In genomic region chr5:107166659-107167370, GRCm38 (mm10) we compare ENCODE assay signal across 8 mouse cellular contexts.
DNase-seq lines count a peak whose midpoint lies in the region; ATAC-seq lines count a peak whose summit lies in the region.

No protein-coding gene starts in this region.

- H3K27me3 ChIP-seq in forebrain, embryonic 10.5 days (ENCODE audit: poor library complexity, severe bottlenecking) = no peaks in the 10 kb centered on the region
- H3K27me3 ChIP-seq in forebrain, embryonic 13.5 days = peaks cover 47% of the 10 kb centered on the region
- H3K27me3 ChIP-seq in heart, embryonic 12.5 days (replicated peaks) = no peaks in the 10 kb centered on the region
- H3K27me3 ChIP-seq in limb, embryonic 15.5 days = no peaks in the 10 kb centered on the region

- peaks cover 33% of the 10 kb centered on the region for H3K4me1 ChIP-seq in forebrain, embryonic 10.5 days
- H3K4me1 ChIP-seq in forebrain, embryonic 13.5 days = peaks cover 21% of the 10 kb centered on the region
- peaks cover 41% of the 10 kb centered on the region for H3K4me1 ChIP-seq in heart, embryonic 12.5 days (replicated peaks)
- peaks cover 66% of the 10 kb centered on the region for H3K4me1 ChIP-seq in limb, embryonic 15.5 days

- H3K27ac ChIP-seq in forebrain, embryonic 10.5 days = peak overlapping the region; percentile 60
- H3K27ac ChIP-seq in forebrain, embryonic 13.5 days = no peak overlapping the region
- H3K27ac ChIP-seq in heart, embryonic 12.5 days (ENCODE audit: poor library complexity, severe bottlenecking) = peak overlapping the region; percentile 82
- peak overlapping the region; percentile 87 for H3K27ac ChIP-seq in limb, embryonic 15.5 days

- no peaks in the 10 kb centered on the region for H3K9me3 ChIP-seq in forebrain, embryonic 10.5 days
- H3K9me3 ChIP-seq in forebrain, embryonic 13.5 days (replicated peaks) = no peaks in the 10 kb centered on the region
- H3K9me3 ChIP-seq in heart, embryonic 12.5 days (replicated peaks) = no peaks in the 10 kb centered on the region
- no peaks in the 10 kb centered on the region for H3K9me3 ChIP-seq in limb, embryonic 15.5 days

- H3K4me2 ChIP-seq in forebrain, embryonic 13.5 days = no peak overlapping the region
- H3K4me2 ChIP-seq in heart, embryonic 12.5 days = peak overlapping the region; percentile 55
- peak overlapping the region; percentile 36 for H3K4me2 ChIP-seq in limb, embryonic 15.5 days

- 72% methylated on average over 11 of the region's 11 CpGs for WGBS in forebrain, embryonic 10.5 days
- 67% methylated on average over 11 of the region's 11 CpGs for WGBS in forebrain, embryonic 13.5 days
- WGBS in heart, embryonic 12.5 days = 39% methylated on average over 11 of the region's 11 CpGs
- 56% methylated on average over 11 of the region's 11 CpGs for WGBS in limb, embryonic 15.5 days

- H3K4me3 ChIP-seq in forebrain, embryonic 10.5 days = no peak overlapping the region
- H3K4me3 ChIP-seq in forebrain, embryonic 13.5 days = no peak overlapping the region
- peak overlapping the region; percentile 4; the same call in 1 of the 2 replicates for H3K4me3 ChIP-seq in heart, embryonic 12.5 days
- H3K4me3 ChIP-seq in limb, embryonic 15.5 days = no peak overlapping the region

- ATAC-seq in forebrain, embryonic 13.5 days = no peak
- no peak for ATAC-seq in heart, embryonic 12.5 days (ENCODE audit: insufficient number of reproducible peaks, low FRiP score)
- ATAC-seq in limb, embryonic 15.5 days (ENCODE audit: insufficient number of reproducible peaks, low FRiP score, low TSS enrichment, low read depth) = no peak
- ATAC-seq in erythroblast, adult 5-6 weeks (replicated peaks; ENCODE audit: low FRiP score, poor library complexity, severe bottlenecking) = no peak

- no peaks in the 10 kb centered on the region for H3K36me3 ChIP-seq in forebrain, embryonic 10.5 days (replicated peaks)
- H3K36me3 ChIP-seq in forebrain, embryonic 13.5 days (ENCODE audit: poor library complexity, severe bottlenecking) = no peaks in the 10 kb centered on the region
- H3K36me3 ChIP-seq in heart, embryonic 12.5 days = no peaks in the 10 kb centered on the region
- H3K36me3 ChIP-seq in limb, embryonic 15.5 days = no peaks in the 10 kb centered on the region

- DNase-seq in forebrain, embryonic 10.5 days (ENCODE audit: extremely low spot score, low spot score) = no peak
- peak; percentile 19 for DNase-seq in MN1 (ENCODE audit: low spot score)
- no peak for DNase-seq in thymus, postnatal 25 days
- no peak for DNase-seq in spleen, adult 18-20 months

- H3K9ac ChIP-seq in forebrain, embryonic 13.5 days = no peak overlapping the region
- H3K9ac ChIP-seq in heart, embryonic 12.5 days = peak overlapping the region; percentile 51; the same call in 1 of the 2 replicates
- H3K9ac ChIP-seq in limb, embryonic 15.5 days = no peak overlapping the region
